ENCODE assay signal across 8 mouse cellular contexts in the genomic region with DNA sequence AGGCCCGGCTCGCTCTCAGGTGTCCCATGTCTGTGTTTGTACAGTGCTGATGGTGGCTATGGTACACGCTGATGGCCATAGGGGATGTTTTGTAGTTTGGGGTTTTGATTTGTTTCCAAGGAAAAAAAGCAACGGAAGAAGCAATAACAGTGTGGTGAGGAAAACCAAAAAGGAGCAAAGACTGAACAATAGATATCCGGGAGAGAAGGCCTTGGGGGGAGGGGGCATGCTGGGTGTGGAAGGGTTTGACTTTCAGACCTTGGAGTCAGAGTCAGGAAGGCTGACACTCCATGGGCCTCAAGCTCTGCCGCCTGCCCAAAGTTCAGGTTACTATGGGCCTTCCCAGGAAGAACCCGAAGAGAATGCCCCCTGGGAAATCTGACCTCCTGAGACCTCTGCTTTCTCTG.
DNase-seq lines count a peak whose midpoint lies in the region; ATAC-seq and TF ChIP-seq lines count a peak whose summit lies in the region.

No protein-coding gene starts in this region.

- no peak for TF ChIP-seq CTCF in spleen, adult 2 months (IDR thresholded peaks at IDR 0.05; ENCODE audit: extremely low read depth, insufficient read depth, insufficient read length, insufficient replicate concordance)

- peak overlapping the region; percentile 100 for H3K9ac ChIP-seq in heart, embryonic 11.5 days (ENCODE audit: low read depth, low read length)
- H3K9ac ChIP-seq in kidney, embryonic 14.5 days (ENCODE audit: low read depth, low read length) = peak overlapping the region; percentile 97; the same call in 1 of the 2 replicates
- H3K9ac ChIP-seq in midbrain, embryonic 16.5 days (ENCODE audit: low read depth, low read length) = peak overlapping the region; percentile 23

- no peak overlapping the region for H3K4me3 ChIP-seq in spleen, adult 2 months (ENCODE audit: extremely low read depth, insufficient read depth, insufficient read length)
- H3K4me3 ChIP-seq in heart, embryonic 11.5 days (ENCODE audit: low read depth, low read length) = peak overlapping the region; percentile 80
- peak overlapping the region; percentile 16; the same call in 1 of the 2 replicates for H3K4me3 ChIP-seq in kidney, embryonic 14.5 days (ENCODE audit: low read length)
- peak overlapping the region; percentile 71 for H3K4me3 ChIP-seq in midbrain, embryonic 16.5 days (ENCODE audit: low read depth, low read length)

- H3K36me3 ChIP-seq in spleen, adult 2 months (ENCODE audit: control insufficient read depth, insufficient read depth, low read length) = no peaks in the 10 kb centered on the region
- no peaks in the 10 kb centered on the region for H3K36me3 ChIP-seq in heart, embryonic 11.5 days (ENCODE audit: control insufficient read depth, insufficient read depth, low read length)
- no peaks in the 10 kb centered on the region for H3K36me3 ChIP-seq in kidney, embryonic 14.5 days (ENCODE audit: control insufficient read depth, insufficient read depth, low read length)
- H3K36me3 ChIP-seq in midbrain, embryonic 16.5 days (ENCODE audit: control insufficient read depth, insufficient read depth, low read length) = no peaks in the 10 kb centered on the region

- no peaks in the 10 kb centered on the region for H3K9me3 ChIP-seq in heart, embryonic 11.5 days (replicated peaks; ENCODE audit: control insufficient read depth, low read length)
- H3K9me3 ChIP-seq in kidney, embryonic 14.5 days (ENCODE audit: control insufficient read depth, low read length) = no peaks in the 10 kb centered on the region
- H3K9me3 ChIP-seq in midbrain, embryonic 16.5 days (replicated peaks; ENCODE audit: control insufficient read depth, low read length, poor library complexity, severe bottlenecking) = no peaks in the 10 kb centered on the region

- DNase-seq in spleen, adult 2 months (ENCODE audit: low read depth in 1 of 2, low spot score in 2 of 2) = no peak
- no peak for DNase-seq in spleen, adult 12 weeks (ENCODE audit: low spot score)
- DNase-seq in MN1 (ENCODE audit: low spot score) = no peak
- no peak for DNase-seq in thymus, postnatal 36 days
- no peak for DNase-seq in gastrocnemius, postnatal 4 days (ENCODE audit: low spot score in 2 of 2)

- no peak for ATAC-seq in heart, embryonic 11.5 days (replicated peaks; ENCODE audit: insufficient number of reproducible peaks, low FRiP score, low TSS enrichment)
- ATAC-seq in kidney, embryonic 14.5 days (ENCODE audit: low FRiP score, low TSS enrichment) = no peak
- ATAC-seq in midbrain, embryonic 16.5 days = no peak

- peak overlapping the region; percentile 18; the same call in 1 of the 2 replicates for H3K27ac ChIP-seq in spleen, adult 2 months (ENCODE audit: insufficient read depth, low read length)
- peak overlapping the region; percentile 100 for H3K27ac ChIP-seq in heart, embryonic 11.5 days (ENCODE audit: low read depth, low read length)
- H3K27ac ChIP-seq in kidney, embryonic 14.5 days (ENCODE audit: low read depth, low read length) = peak overlapping the region; percentile 98; the same call in 1 of the 2 replicates
- peak overlapping the region; percentile 97 for H3K27ac ChIP-seq in midbrain, embryonic 16.5 days (ENCODE audit: low read length)

- 63% methylated on average over 7 of the region's 7 CpGs for WGBS in spleen, adult 2 months
- WGBS in heart, embryonic 11.5 days (ENCODE audit: insufficient replicate concordance) = 7% methylated on average over 7 of the region's 7 CpGs
- WGBS in kidney, embryonic 14.5 days = 16% methylated on average over 7 of the region's 7 CpGs
- 9% methylated on average over 7 of the region's 7 CpGs for WGBS in midbrain, embryonic 16.5 days

- H3K4me2 ChIP-seq in heart, embryonic 11.5 days = peak overlapping the region; percentile 94
- peak overlapping the region; percentile 66 for H3K4me2 ChIP-seq in kidney, embryonic 14.5 days (replicated peaks; ENCODE audit: low read depth, low read length)
- peak overlapping the region; percentile 99 for H3K4me2 ChIP-seq in midbrain, embryonic 16.5 days (ENCODE audit: low read length)

- H3K27me3 ChIP-seq in spleen, adult 2 months (ENCODE audit: control insufficient read depth, insufficient read depth, low read length) = peaks cover 22% of the 10 kb centered on the region
- H3K27me3 ChIP-seq in heart, embryonic 11.5 days (ENCODE audit: control insufficient read depth, insufficient read depth, low read length) = no peaks in the 10 kb centered on the region
- no peaks in the 10 kb centered on the region for H3K27me3 ChIP-seq in kidney, embryonic 14.5 days (ENCODE audit: control insufficient read depth, insufficient read depth, low read length)
- no peaks in the 10 kb centered on the region for H3K27me3 ChIP-seq in midbrain, embryonic 16.5 days (ENCODE audit: control insufficient read depth, insufficient read depth, low read depth, low read length)

- peaks cover 6% of the 10 kb centered on the region for H3K4me1 ChIP-seq in spleen, adult 2 months (ENCODE audit: control insufficient read depth, insufficient read depth, insufficient read length)
- peaks cover 29% of the 10 kb centered on the region for H3K4me1 ChIP-seq in heart, embryonic 11.5 days (ENCODE audit: control insufficient read depth, insufficient read depth, low read length)
- H3K4me1 ChIP-seq in kidney, embryonic 14.5 days (ENCODE audit: control insufficient read depth, insufficient read depth, low read length) = peaks cover 34% of the 10 kb centered on the region
- peaks cover 24% of the 10 kb centered on the region for H3K4me1 ChIP-seq in midbrain, embryonic 16.5 days (ENCODE audit: control insufficient read depth, insufficient read depth, low read length)

- no peak for TF ChIP-seq POLR2A in spleen, adult 2 months (IDR thresholded peaks at IDR 0.05; ENCODE audit: low read depth, low read length)

Comparison
In these comparisons a context has a peak if more than half of its experiments do, and no peak if none do; other contexts are left out.
1. H3K27ac ChIP-seq: peak in every context shown above with its lines; median percentile 100 in heart, embryonic 11.5 days; 98 in kidney, embryonic 14.5 days; 97 in midbrain, embryonic 16.5 days; 18 in spleen, adult 2 months.
2. H3K9ac ChIP-seq: peak in every context shown above with its lines; median percentile 100 in heart, embryonic 11.5 days; 97 in kidney, embryonic 14.5 days; 23 in midbrain, embryonic 16.5 days.